20 mouse cellular contexts compared by ENCODE assay signal in the genomic region with DNA sequence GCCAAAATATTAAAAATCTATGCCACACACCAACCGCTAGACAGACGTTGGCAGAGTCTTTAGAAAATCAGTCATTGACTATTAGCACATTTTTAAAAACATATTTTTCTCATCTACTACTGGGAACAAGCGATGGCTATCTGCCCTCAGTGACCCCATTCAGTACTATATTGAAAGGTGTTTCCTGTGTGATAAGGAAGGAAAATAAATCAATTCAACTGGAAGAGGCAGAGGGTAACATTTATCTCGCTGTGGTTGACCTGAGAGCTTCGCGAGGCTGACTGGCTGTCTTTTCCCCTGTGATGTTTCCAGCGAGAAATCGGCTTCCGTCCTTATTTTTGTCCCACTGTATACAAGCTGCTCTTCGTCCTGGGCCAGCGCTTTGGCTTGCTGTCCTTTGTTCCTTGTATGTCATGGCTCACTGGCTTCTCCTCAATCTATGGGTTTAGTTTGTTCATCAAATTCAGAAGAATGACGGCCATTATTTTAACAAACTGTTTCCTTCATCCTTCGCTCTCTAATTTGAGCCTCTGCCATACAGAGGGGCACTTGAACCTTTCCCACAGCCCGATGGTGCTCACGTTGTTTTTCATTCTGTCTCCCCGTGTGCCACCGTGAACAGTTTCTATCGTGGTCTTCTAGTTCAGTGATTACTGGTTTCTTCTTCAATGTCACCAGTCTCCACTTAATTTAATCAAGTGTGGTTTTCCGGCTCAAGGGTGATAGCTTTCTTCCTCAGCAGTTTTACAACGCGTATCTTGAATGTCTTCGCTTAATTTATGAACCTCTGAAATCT.
A peak's percentile ranks its signal among the peaks of the same experiment; 100 is the strongest.
DNase-seq lines count a peak whose midpoint lies in the region; ATAC-seq and TF ChIP-seq lines count a peak whose summit lies in the region.
"Had no signal": no experiment of that assay in that cellular context is flagged by ENCODE, and none has a peak within 500 bp of the region (broad histone marks: within the 10 kb centered on the region; RNA-seq: fewer than 3 reads in every experiment).

No protein-coding gene starts in this region.

- H3K27ac ChIP-seq in kidney, adult 2 months (ENCODE audit: insufficient read depth, low read depth, low read length): no peak overlapping the region
- H3K27ac ChIP-seq: hindbrain, postnatal 0 days; liver, embryonic 12.5 days; midbrain, embryonic 12.5 days had no signal

- H3K4me1 ChIP-seq in kidney, adult 2 months (ENCODE audit: control insufficient read depth, insufficient read depth, low read length): no peaks in the 10 kb centered on the region
- H3K4me1 ChIP-seq: liver, embryonic 12.5 days; midbrain, embryonic 12.5 days had no signal

- peak; percentile 89 for ATAC-seq in common myeloid progenitor, adult 5-6 weeks (replicated peaks; ENCODE audit: low read depth, poor library complexity, severe bottlenecking)
- peak; percentile 62 to 73 for ATAC-seq in hematopoietic stem cell, adult 5-6 weeks (replicated peaks in 1 of 2; ENCODE audit: insufficient read depth in 1 of 2, low FRiP score in 2 of 2, low TSS enrichment in 1 of 2, low read depth in 1 of 2, poor library complexity in 2 of 2, severe bottlenecking in 2 of 2)
- ATAC-seq in activated CD4-positive, CD25-positive, alpha-beta regulatory T cell, adult 4 months: no peak
- ATAC-seq: hindbrain, postnatal 0 days; intestine, postnatal 0 days; liver, embryonic 12.5 days had no signal

- DNase-seq in kidney, adult 2 months: peak; percentile 18
- DNase-seq in kidney, adult 18-20 months: no peak
- DNase-seq in kidney, postnatal 36 days: peak; percentile 6 to 10
- DNase-seq in left cerebral cortex, adult 9 months (ENCODE audit: low spot score in 2 of 2): no peak
- DNase-seq: adrenal gland, postnatal 10 days; cerebellum, adult 11-12 months; cerebellum, postnatal 14 days; gastrocnemius, postnatal 10 days; heart, postnatal 36 days; layer of hippocampus, adult 9-11 months; lung, adult 2 months; spleen, adult 18-20 months; thymus, postnatal 25 days had no signal

- TF ChIP-seq POLR2A in kidney, adult 2 months (IDR thresholded peaks at IDR 0.05; ENCODE audit: low read depth, low read length): no peak

- WGBS in kidney, adult 2 months: 13% methylated on average over 22 of the region's 22 CpGs

- H3K36me3 ChIP-seq in kidney, adult 2 months (ENCODE audit: control insufficient read depth, insufficient read depth, low read length): no peaks in the 10 kb centered on the region
- H3K36me3 ChIP-seq: liver, embryonic 12.5 days; midbrain, embryonic 12.5 days had no signal

- TF ChIP-seq CTCF in kidney, adult 2 months (conservative IDR thresholded peaks at IDR 0.05; ENCODE audit: insufficient read depth, insufficient read length, low read depth, low read length): no peak

- no peaks in the 10 kb centered on the region for H3K27me3 ChIP-seq in kidney, adult 2 months (replicated peaks; ENCODE audit: control insufficient read depth, insufficient read depth, low read length)
- H3K27me3 ChIP-seq: liver, embryonic 12.5 days; midbrain, embryonic 12.5 days had no signal

- no peak overlapping the region for H3K4me3 ChIP-seq in kidney, adult 2 months (ENCODE audit: insufficient read depth, low read depth, low read length)
- H3K4me3 ChIP-seq: liver, embryonic 12.5 days; midbrain, embryonic 12.5 days had no signal

Comparison
In these comparisons a context has a peak if more than half of its experiments do, and no peak if none do; other contexts are left out.
1. DNase-seq: peak in kidney, adult 2 months (single experiment) and kidney, postnatal 36 days (2 of 2); none in kidney, adult 18-20 months (single experiment) and left cerebral cortex, adult 9 months (0 of 2).